Mouse (Mus musculus): Measurements from ENCODE around the gene Itpr3.

- TF ChIP-seq POLR2A (IDR thresholded peaks at IDR 0.05; ENCODE audit: control insufficient read depth, extremely low read depth, insufficient read depth, low read length, poor library complexity) = no peak
- TF ChIP-seq CTCF (IDR thresholded peaks at IDR 0.05; ENCODE audit: borderline replicate concordance, control insufficient read depth, extremely low read depth, insufficient read depth, low read length, poor library complexity) = no peak
Observed at GRCm38 (mm10) chr17:27126974-27127373, 69.9 kb downstream of the Itpr3 start.
